8 mouse cellular contexts compared by ENCODE assay signal in the genomic region with DNA sequence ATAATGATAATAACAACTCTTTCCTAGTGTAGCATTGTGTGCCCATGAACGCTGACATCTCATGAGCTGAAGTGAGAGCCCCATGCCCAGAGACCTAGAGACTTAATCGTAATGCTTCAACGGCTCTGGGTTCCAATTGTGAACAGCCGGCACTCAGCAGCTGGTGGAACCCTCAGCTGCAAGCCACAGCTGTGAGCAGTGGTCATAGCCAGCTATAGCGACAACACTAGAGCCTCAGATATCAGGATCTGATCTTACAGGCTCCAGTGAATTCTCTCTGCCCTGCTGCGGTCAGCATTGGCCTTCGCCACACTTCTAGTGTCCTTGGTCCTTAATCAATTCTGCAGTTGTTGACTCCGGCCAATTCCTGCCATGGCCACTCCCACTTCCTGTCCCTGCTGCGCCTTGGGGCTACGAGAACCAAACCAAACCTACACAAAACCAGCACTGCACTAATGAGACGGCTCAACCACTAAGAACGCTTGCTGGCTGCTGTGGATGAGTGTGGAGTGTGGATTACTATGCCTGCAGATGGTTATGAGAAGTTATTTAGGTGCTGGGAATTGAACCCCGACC. TPM values are rescaled to one million over a fixed set of nuclear protein-coding genes. Genes with fewer than 3 reads are reported as not detected.
DNase-seq lines count a peak whose midpoint lies in the region; ATAC-seq lines count a peak whose summit lies in the region.
"Had no signal": no experiment of that assay in that cellular context is flagged by ENCODE, and none has a peak within 500 bp of the region (broad histone marks: within the 10 kb centered on the region; RNA-seq: fewer than 3 reads in every experiment).

No protein-coding gene starts in this region.

- H3K27ac ChIP-seq in kidney, embryonic 15.5 days, result no peak overlapping the region
- H3K27ac ChIP-seq in hindbrain, embryonic 16.5 days (ENCODE audit: low read depth, low read length), result no peak overlapping the region
- H3K27ac ChIP-seq: lung, embryonic 15.5 days had no signal

- H3K9ac ChIP-seq in kidney, embryonic 15.5 days, result no peak overlapping the region
- no peak overlapping the region for H3K9ac ChIP-seq in hindbrain, embryonic 16.5 days (ENCODE audit: low read depth, low read length)
- H3K9ac ChIP-seq: lung, embryonic 15.5 days had no signal

- no peak overlapping the region for H3K4me3 ChIP-seq in kidney, embryonic 15.5 days (replicated peaks)
- no peak overlapping the region for H3K4me3 ChIP-seq in hindbrain, embryonic 16.5 days (ENCODE audit: low read length)
- H3K4me3 ChIP-seq: lung, embryonic 15.5 days had no signal

- H3K27me3 ChIP-seq in kidney, embryonic 15.5 days, result no peaks in the 10 kb centered on the region
- no peaks in the 10 kb centered on the region for H3K27me3 ChIP-seq in hindbrain, embryonic 16.5 days (replicated peaks; ENCODE audit: control insufficient read depth, insufficient read depth, low read length)
- H3K27me3 ChIP-seq: lung, embryonic 15.5 days had no signal

- 65% methylated on average over 13 of the region's 13 CpGs for WGBS in kidney, embryonic 15.5 days
- 78% methylated on average over 13 of the region's 13 CpGs for WGBS in hindbrain, embryonic 16.5 days

- peak; percentile 68 for DNase-seq in adrenal gland, postnatal 10 days
- peak; percentile 69 for DNase-seq in gastrocnemius, postnatal 25 days
- peak; percentile 60 for DNase-seq in lung, postnatal 36 days
- DNase-seq in cerebellum, adult 11-12 months, result no peak
- no peak for DNase-seq in layer of hippocampus, postnatal 14 days (ENCODE audit: low spot score in 2 of 2)

- peaks cover 10% of the 10 kb centered on the region; the same call in 1 of the 2 replicates for H3K4me1 ChIP-seq in kidney, embryonic 15.5 days
- no peaks in the 10 kb centered on the region for H3K4me1 ChIP-seq in hindbrain, embryonic 16.5 days (ENCODE audit: control insufficient read depth, insufficient read depth, low read depth, low read length)
- H3K4me1 ChIP-seq: lung, embryonic 15.5 days had no signal

- peak overlapping the region; percentile 8 for H3K4me2 ChIP-seq in kidney, embryonic 15.5 days
- H3K4me2 ChIP-seq in hindbrain, embryonic 16.5 days (ENCODE audit: low read length), result no peak overlapping the region
- H3K4me2 ChIP-seq: lung, embryonic 15.5 days had no signal

- no peak for ATAC-seq in kidney, embryonic 15.5 days (replicated peaks; ENCODE audit: low FRiP score)
- ATAC-seq in hindbrain, embryonic 16.5 days, result no peak

- no peaks in the 10 kb centered on the region for H3K36me3 ChIP-seq in kidney, embryonic 15.5 days
- H3K36me3 ChIP-seq in hindbrain, embryonic 16.5 days (ENCODE audit: control insufficient read depth, insufficient read depth, low read length), result no peaks in the 10 kb centered on the region
- H3K36me3 ChIP-seq: lung, embryonic 15.5 days had no signal

- no peaks in the 10 kb centered on the region for H3K9me3 ChIP-seq in kidney, embryonic 15.5 days (replicated peaks)
- no peaks in the 10 kb centered on the region for H3K9me3 ChIP-seq in hindbrain, embryonic 16.5 days (ENCODE audit: control insufficient read depth, low read length)
- H3K9me3 ChIP-seq: lung, embryonic 15.5 days had no signal

RNA-seq across cellular contexts. Expression of gene Copg1, which starts 11.5 kb away (rescaled TPM):
- total RNA-seq in adrenal gland, postnatal 10 days (2021), result 10 to 100 TPM; 86.9 to 90.3 TPM
- 10 to 100 TPM; 30.1 to 35.4 TPM for total RNA-seq in gastrocnemius, postnatal 25 days (2021)
- 159 and 164 TPM in 2 replicates for polyA plus RNA-seq in kidney, embryonic 15.5 days (2015; fragmentation: Nextera tagmentation; extraction: Ambion mirVana)
- total RNA-seq in layer of hippocampus, postnatal 14 days (2021), result 100 to 1,000 TPM; 201 to 215 TPM
- 220 and 225 TPM in 2 replicates for polyA plus RNA-seq in hindbrain, embryonic 16.5 days (2015; fragmentation: Nextera tagmentation; extraction: Ambion mirVana)

RNA-seq across cellular contexts. Expression of gene Cnbp, which starts 25.2 kb away (rescaled TPM):
- 100 to 1,000 TPM; 395 to 399 TPM for total RNA-seq in adrenal gland, postnatal 10 days (2021)
- total RNA-seq in gastrocnemius, postnatal 25 days (2021), result 100 to 1,000 TPM; 410 to 437 TPM
- polyA plus RNA-seq in kidney, embryonic 15.5 days (2015; fragmentation: Nextera tagmentation; extraction: Ambion mirVana), result 1,107 and 1,171 TPM in 2 replicates
- 100 to 1,000 TPM; 231 to 244 TPM for total RNA-seq in layer of hippocampus, postnatal 14 days (2021)
- polyA plus RNA-seq in hindbrain, embryonic 16.5 days (2015; fragmentation: Nextera tagmentation; extraction: Ambion mirVana), result 533 and 548 TPM in 2 replicates

RNA-seq across cellular contexts. Expression of gene Isy1, which starts 37.6 kb away (rescaled TPM):
- total RNA-seq in adrenal gland, postnatal 10 days (2021), result 10 to 100 TPM; 32.3 to 34.9 TPM
- total RNA-seq in gastrocnemius, postnatal 25 days (2021), result 10 to 100 TPM; 17.8 to 20.4 TPM
- polyA plus RNA-seq in kidney, embryonic 15.5 days (2015; fragmentation: Nextera tagmentation; extraction: Ambion mirVana), result 57.3 and 62.9 TPM in 2 replicates
- 10 to 100 TPM; 28.9 to 33.8 TPM for total RNA-seq in layer of hippocampus, postnatal 14 days (2021)
- 24.0 and 24.4 TPM in 2 replicates for polyA plus RNA-seq in hindbrain, embryonic 16.5 days (2015; fragmentation: Nextera tagmentation; extraction: Ambion mirVana)

RNA-seq across cellular contexts. Expression of gene Hmces, which starts 37.6 kb away (rescaled TPM):
- total RNA-seq in adrenal gland, postnatal 10 days (2021), result 10 to 100 TPM; 21.1 to 25.4 TPM
- total RNA-seq in gastrocnemius, postnatal 25 days (2021), result 1 to 10 TPM; 5.4 to 7.4 TPM
- 58.5 and 59.5 TPM in 2 replicates for polyA plus RNA-seq in kidney, embryonic 15.5 days (2015; fragmentation: Nextera tagmentation; extraction: Ambion mirVana)
- total RNA-seq in layer of hippocampus, postnatal 14 days (2021), result 10 to 100 TPM; 24.4 to 26.3 TPM
- polyA plus RNA-seq in hindbrain, embryonic 16.5 days (2015; fragmentation: Nextera tagmentation; extraction: Ambion mirVana), result 41.2 and 43.9 TPM in 2 replicates

RNA-seq across cellular contexts. Expression of gene Gm45140, which starts 40.6 kb away (rescaled TPM):
- total RNA-seq in adrenal gland, postnatal 10 days (2021), result 1 to 10 TPM; 2.0 to 6.6 TPM
- total RNA-seq in gastrocnemius, postnatal 25 days (2021), result under 1 TPM in 1 of 2 experiments, not detected in 1; 0.59 TPM
- 2.3 and 3.9 TPM in 2 replicates for polyA plus RNA-seq in kidney, embryonic 15.5 days (2015; fragmentation: Nextera tagmentation; extraction: Ambion mirVana)
- total RNA-seq in layer of hippocampus, postnatal 14 days (2021), result 1 to 10 TPM; 2.0 to 3.0 TPM
- 2.9 and 3.9 TPM in 2 replicates for polyA plus RNA-seq in hindbrain, embryonic 16.5 days (2015; fragmentation: Nextera tagmentation; extraction: Ambion mirVana)

Comparison
In these comparisons a context has a peak if more than half of its experiments do, and no peak if none do; other contexts are left out.
1. DNase-seq: peak in adrenal gland, postnatal 10 days (single experiment), gastrocnemius, postnatal 25 days (single experiment) and lung, postnatal 36 days (single experiment); none in cerebellum, adult 11-12 months (single experiment) and layer of hippocampus, postnatal 14 days (0 of 2).